Mouse (Mus musculus) midbrain, embryonic 16.5 days (tissue): ENCODE measurements around the gene Prkce. TPM values are rescaled to one million over a fixed set of nuclear protein-coding genes. Genes with fewer than 3 reads are reported as not detected.

ENCODE experiments used
- ATAC-seq: fragments of 200-750 bp; cut with Nextera tagmentation; 2 replicates; pipeline ENCODE4 v1.8.0; 2017; ENCODE audit warnings: moderate TSS enrichment
- H3K27ac ChIP-seq: fragments of 300-500 bp; sonication (generic); 2 replicates; pipeline ENCODE4 v1.5.1; 2014; ENCODE audit warnings: mild to moderate bottlenecking, low read length, mixed read lengths
- H3K27me3 ChIP-seq: fragments of 300-500 bp; sonication (generic); 2 replicates; pipeline ENCODE4 v1.6.1; 2014; ENCODE audit warnings: low read depth, low read length, mixed read lengths; ENCODE audit not compliant: control insufficient read depth, insufficient read depth
- H3K36me3 ChIP-seq: fragments of 300-500 bp; sonication (generic); 2 replicates; pipeline ENCODE4 v1.6.1; 2014; ENCODE audit warnings: mild to moderate bottlenecking, low read length, moderate library complexity, mixed read lengths; ENCODE audit not compliant: control insufficient read depth, insufficient read depth
- H3K4me1 ChIP-seq: fragments of 300-500 bp; sonication (generic); 2 replicates; pipeline ENCODE4 v1.6.1; 2014; ENCODE audit warnings: mild to moderate bottlenecking, low read length, mixed read lengths; ENCODE audit not compliant: control insufficient read depth, insufficient read depth
- H3K4me2 ChIP-seq: fragments of 300-500 bp; sonication (generic); 2 replicates; pipeline ENCODE4 v1.6.1; 2014; ENCODE audit warnings: mild to moderate bottlenecking, low read length, mixed read lengths
- H3K4me3 ChIP-seq: fragments of 300-500 bp; sonication (generic); 2 replicates; pipeline ENCODE4 v1.5.1; 2014; ENCODE audit warnings: low read depth, mild to moderate bottlenecking, low read length, moderate library complexity, mixed read lengths
- H3K9ac ChIP-seq: fragments of 300-500 bp; sonication (generic); 2 replicates; pipeline ENCODE4 v1.6.1; 2014; ENCODE audit warnings: low read depth, low read length, mixed read lengths
- H3K9me3 ChIP-seq: fragments of 300-500 bp; sonication (generic); replicated peaks from 2 replicates; pipeline ENCODE4 v1.6.1; 2014; ENCODE audit warnings: mild to moderate bottlenecking, low read length, mixed read lengths; ENCODE audit not compliant: control insufficient read depth, poor library complexity, severe bottlenecking
- WGBS: fragments of 180-500 bp; shearing (Covaris S2); extraction: QIAGEN DNeasy Blood & Tissue Kit; methylation state at CpG from one replicate; pipeline ENCODE4 v1.1.7; 2014; 5-methylcytosine and 5-hydroxymethylcytosine counted together
- polyA plus RNA-seq: library from polyadenylated mRNA; unstranded; fragments of >200 nt; fragmentation: Nextera tagmentation; extraction: Ambion mirVana; gene quantifications from 2 replicates; pipeline ENCODE4 v1.2.1, GENCODE M21; 2015

Prkce gene
- polyA plus RNA-seq, 1 experiment from 2014 or later, result 41.5 TPM

DNA sequence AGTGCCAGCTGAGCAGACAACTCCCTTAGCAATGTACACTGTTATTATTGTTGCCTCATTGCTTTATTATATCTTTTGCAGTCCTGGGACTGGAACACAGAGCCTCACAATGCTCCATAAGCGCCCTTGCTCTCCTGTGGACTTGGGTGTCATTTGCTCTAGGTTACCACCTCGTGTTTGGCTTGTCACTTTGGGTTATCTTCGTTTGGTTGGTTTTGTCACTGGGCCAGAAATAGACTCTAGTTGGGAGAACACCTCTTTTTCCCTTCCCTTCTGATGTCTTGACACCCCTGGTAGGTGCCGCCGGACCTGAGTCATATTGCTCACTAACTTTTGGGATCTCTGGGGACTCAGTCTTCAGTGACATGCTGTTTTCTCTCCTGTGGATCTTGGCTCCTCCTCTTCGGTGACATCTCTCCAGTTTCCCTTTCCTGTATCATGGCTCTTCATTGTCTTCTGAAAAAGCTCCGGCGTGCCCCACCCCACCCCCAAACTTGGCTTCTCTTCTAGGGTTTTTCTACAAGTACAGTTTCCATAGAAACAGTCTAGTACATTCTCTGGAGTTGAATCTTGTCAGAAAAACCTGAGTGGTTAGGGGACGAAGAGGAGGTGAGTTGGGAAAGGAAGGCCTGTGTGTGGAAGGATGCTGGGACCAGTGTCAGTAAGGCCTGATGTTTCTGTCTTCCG, 68.6 kb downstream of the Prkce start:
- Histone ChIP-seq H3K9ac (no peak overlapping the region), H3K27ac (no peak overlapping the region; the same call in 1 of the 2 replicates), H3K4me2 (no peak overlapping the region), H3K9me3 (no peaks in the 10 kb centered on the region), H3K36me3 (no peaks in the 10 kb centered on the region), H3K27me3 (no peaks in the 10 kb centered on the region), H3K4me3 (no peak overlapping the region), H3K4me1 (peaks cover 16% of the 10 kb centered on the region)
- no peak for ATAC-seq
- WGBS, result 80% methylated on average over 10 of the region's 10 CpGs

DNA sequence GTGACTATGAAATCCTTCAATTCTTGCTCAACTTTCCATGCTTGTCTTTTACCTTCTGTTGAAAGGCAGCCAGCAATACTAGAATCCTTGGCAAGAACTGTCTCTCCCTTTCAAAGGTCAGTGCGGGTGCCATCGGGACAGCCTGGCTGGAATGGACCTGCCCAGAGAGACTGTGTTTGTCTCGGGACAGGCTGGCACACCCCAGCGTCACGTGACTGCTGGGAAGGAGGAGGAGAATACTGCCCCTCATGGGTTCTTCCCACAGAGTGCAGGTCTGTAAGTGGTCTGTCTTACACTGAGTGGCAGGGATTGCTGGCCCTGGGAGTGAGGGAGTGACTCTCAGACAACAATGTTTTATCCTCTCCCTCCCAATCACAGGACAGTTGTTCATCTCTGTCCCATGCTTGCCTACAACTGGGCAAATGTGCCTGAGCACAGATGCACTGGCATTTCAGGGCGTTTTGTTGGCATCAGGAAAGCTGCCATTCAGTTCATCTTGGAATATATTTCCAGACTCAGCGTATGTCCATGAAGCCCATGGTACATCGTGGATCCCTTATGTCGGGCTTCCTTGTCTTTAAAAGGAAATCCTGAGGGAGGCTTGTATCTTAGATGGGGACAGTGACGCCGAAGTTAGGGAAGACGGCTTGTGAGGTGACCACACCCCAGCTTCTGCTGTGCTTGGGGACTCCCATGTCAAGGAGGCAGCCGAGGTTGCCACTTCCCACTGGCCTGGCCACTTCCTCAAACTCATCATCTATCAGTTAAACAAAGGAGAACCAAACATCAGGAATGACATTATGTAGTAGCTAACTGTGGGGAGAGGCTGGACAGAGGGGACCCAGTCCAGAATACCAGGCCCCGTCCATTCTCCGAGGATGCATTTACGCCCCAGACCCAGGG, 69.5 kb downstream of the Prkce start:
- H3K4me1 ChIP-seq, result peaks cover 13% of the 10 kb centered on the region
- H3K9ac ChIP-seq, result no peak overlapping the region
- ATAC-seq, result 0 out of 2 replicates have a peak, but pooled peaks have one; percentile 41
- no peak overlapping the region for H3K4me3 ChIP-seq
- no peak overlapping the region for H3K4me2 ChIP-seq
- no peaks in the 10 kb centered on the region for H3K9me3 ChIP-seq
- H3K36me3 ChIP-seq, result no peaks in the 10 kb centered on the region
- WGBS, result 88% methylated on average over 16 of the region's 16 CpGs
- no peak overlapping the region; the same call in 1 of the 2 replicates for H3K27ac ChIP-seq
- H3K27me3 ChIP-seq, result no peaks in the 10 kb centered on the region

GRCm38 (mm10) chr17:86242291-86242690, 74.7 kb downstream of the Prkce start:
- no peak overlapping the region for H3K4me2 ChIP-seq
- H3K4me3 ChIP-seq, result no peak overlapping the region
- ATAC-seq, result no peak
- no peaks in the 10 kb centered on the region for H3K36me3 ChIP-seq
- H3K9me3 ChIP-seq, result no peaks in the 10 kb centered on the region
- 95% methylated on average over 9 of the region's 9 CpGs for WGBS
- H3K27me3 ChIP-seq, result no peaks in the 10 kb centered on the region
- H3K9ac ChIP-seq, result no peak overlapping the region
- no peak overlapping the region for H3K27ac ChIP-seq
- H3K4me1 ChIP-seq, result no peaks in the 10 kb centered on the region

DNA sequence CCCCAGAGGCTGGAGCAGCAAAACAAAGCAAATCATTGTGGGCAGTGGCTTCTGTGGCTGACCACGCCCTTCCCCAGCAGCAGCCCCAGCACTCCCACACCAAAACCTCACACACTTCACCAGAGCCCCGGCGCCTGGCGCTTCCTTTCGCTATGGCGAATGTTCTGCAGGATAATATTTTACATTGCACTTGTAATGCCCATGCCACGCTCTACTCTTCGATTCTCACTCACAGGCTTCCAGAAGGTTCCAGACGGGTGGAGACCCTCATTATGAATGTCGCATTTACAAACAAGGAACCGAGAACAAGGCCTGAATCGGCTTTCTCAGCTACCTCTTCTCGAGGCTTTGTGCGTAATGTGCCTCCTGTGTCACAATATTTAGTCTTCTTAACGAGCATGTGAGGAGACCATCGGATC, 75.5 kb downstream of the Prkce start:
- H3K4me3 ChIP-seq, result no peak overlapping the region
- no peak for ATAC-seq
- H3K9me3 ChIP-seq, result no peaks in the 10 kb centered on the region
- H3K9ac ChIP-seq, result no peak overlapping the region
- no peaks in the 10 kb centered on the region for H3K27me3 ChIP-seq
- no peak overlapping the region for H3K27ac ChIP-seq
- H3K36me3 ChIP-seq, result no peaks in the 10 kb centered on the region
- no peak overlapping the region for H3K4me2 ChIP-seq
- 88% methylated on average over 16 of the region's 16 CpGs for WGBS
- H3K4me1 ChIP-seq, result no peaks in the 10 kb centered on the region

DNA sequence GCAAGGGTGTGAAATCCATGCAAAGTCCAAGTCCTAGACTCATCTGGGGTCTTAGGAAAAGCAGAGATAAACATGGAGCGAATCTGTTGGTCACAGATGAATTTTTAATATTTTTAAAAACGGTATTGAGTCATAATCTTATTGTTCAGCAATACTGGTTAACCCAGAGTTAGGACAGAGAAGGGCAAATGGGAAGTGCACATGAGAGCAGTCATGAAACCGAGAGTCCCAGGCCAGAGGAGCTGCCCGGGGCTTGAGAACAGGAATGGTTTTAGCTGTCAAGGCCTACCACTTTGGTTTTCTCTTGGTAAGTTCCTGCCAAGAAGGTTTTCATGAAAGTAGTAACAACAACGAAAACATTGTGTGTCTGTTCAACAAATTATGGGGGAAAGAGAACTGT, 76.8 kb downstream of the Prkce start:
- ATAC-seq, result no peak
- Histone ChIP-seq H3K9me3 (no peaks in the 10 kb centered on the region), H3K4me1 (no peaks in the 10 kb centered on the region), H3K9ac (no peak overlapping the region), H3K27me3 (no peaks in the 10 kb centered on the region), H3K4me2 (no peak overlapping the region), H3K4me3 (no peak overlapping the region), H3K36me3 (no peaks in the 10 kb centered on the region), H3K27ac (no peak overlapping the region)
- 93% methylated on average over 5 of the region's 5 CpGs for WGBS

- Histone ChIP-seq H3K4me3 (no peak overlapping the region), H3K27ac (no peak overlapping the region), H3K27me3 (no peaks in the 10 kb centered on the region), H3K4me1 (0 out of 2 replicates have a peak, but pooled peaks cover 5% of the 10 kb centered on the region), H3K36me3 (no peaks in the 10 kb centered on the region), H3K9me3 (no peaks in the 10 kb centered on the region), H3K4me2 (no peak overlapping the region), H3K9ac (no peak overlapping the region)
- no peak for ATAC-seq
- 93% methylated on average over 8 of the region's 8 CpGs for WGBS
Observed at GRCm38 (mm10) chr17:86248832-86249231, 81.2 kb downstream of the Prkce start.

GRCm38 (mm10) chr17:86249499-86250405, 82.2 kb downstream of the Prkce start:
- H3K27me3 ChIP-seq, result no peaks in the 10 kb centered on the region
- H3K36me3 ChIP-seq, result no peaks in the 10 kb centered on the region
- ATAC-seq, result no peak
- no peaks in the 10 kb centered on the region for H3K9me3 ChIP-seq
- H3K4me3 ChIP-seq, result no peak overlapping the region
- peak overlapping the region; percentile 44; the same call in 1 of the 2 replicates for H3K27ac ChIP-seq
- H3K4me1 ChIP-seq, result 0 out of 2 replicates have a peak, but pooled peaks cover 6% of the 10 kb centered on the region
- WGBS, result 86% methylated on average over 21 of the region's 21 CpGs
- no peak overlapping the region for H3K4me2 ChIP-seq
- no peak overlapping the region for H3K9ac ChIP-seq

DNA sequence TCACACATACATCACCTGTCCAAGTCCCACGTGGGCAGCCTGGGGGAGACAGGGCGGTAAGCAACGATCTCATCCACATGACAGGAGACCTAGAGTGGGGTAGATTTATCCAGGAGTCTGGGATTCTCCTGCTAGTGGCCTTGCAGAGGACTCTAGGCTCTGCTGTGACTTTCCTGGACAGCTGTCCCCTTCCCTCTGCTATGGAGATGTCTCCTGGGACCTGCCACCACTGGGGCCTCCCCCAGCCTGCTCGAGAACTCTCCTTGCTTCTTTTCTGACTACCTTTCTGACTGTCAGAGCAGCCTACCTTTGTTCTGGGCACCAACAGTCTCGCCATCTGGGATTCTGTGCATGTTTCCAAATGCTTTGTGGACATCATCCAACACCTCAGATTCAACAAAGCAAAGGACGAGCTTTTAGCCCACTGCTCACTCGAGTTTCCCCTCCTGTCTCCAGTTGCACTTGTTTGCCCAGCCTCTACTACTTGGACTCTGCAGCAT, 82.9 kb downstream of the Prkce start:
- H3K36me3 ChIP-seq, result no peaks in the 10 kb centered on the region
- no peak for ATAC-seq
- 0 out of 2 replicates have a peak, but pooled peaks cover 6% of the 10 kb centered on the region for H3K4me1 ChIP-seq
- H3K4me3 ChIP-seq, result no peak overlapping the region
- no peak overlapping the region for H3K9ac ChIP-seq
- 78% methylated on average over 7 of the region's 7 CpGs for WGBS
- no peaks in the 10 kb centered on the region for H3K9me3 ChIP-seq
- H3K27ac ChIP-seq, result peak overlapping the region; percentile 44; the same call in 1 of the 2 replicates
- no peak overlapping the region for H3K4me2 ChIP-seq
- H3K27me3 ChIP-seq, result no peaks in the 10 kb centered on the region
